Mouse (Mus musculus) forebrain, embryonic 13.5 days (tissue): ENCODE results near the gene Xntrpc. TPM values are rescaled to one million over a fixed set of nuclear protein-coding genes. Genes with fewer than 3 reads are reported as not detected.
"Not testable (repeated sequence)": the region's sequence is repeated elsewhere in the genome, so short reads cannot be mapped to it uniquely, and the experiment has no call there.

ENCODE experiments used
- ATAC-seq: fragments of 200-750 bp; cut with Nextera tagmentation; 2 replicates; pipeline ENCODE4 v1.8.0; 2017
- H3K27ac ChIP-seq: fragments of 300-500 bp; sonication (generic); 2 replicates; pipeline ENCODE4 v1.5.1; 2015; ENCODE audit warnings: inconsistent platforms, mild to moderate bottlenecking, moderate library complexity
- H3K27me3 ChIP-seq: fragments of 300-500 bp; sonication (generic); 2 replicates; pipeline ENCODE4 v1.6.1; 2015; ENCODE audit warnings: mild to moderate bottlenecking, inconsistent platforms
- H3K36me3 ChIP-seq: fragments of 300-500 bp; sonication (generic); 2 replicates; pipeline ENCODE4 v1.6.1; 2015; ENCODE audit warnings: mild to moderate bottlenecking, inconsistent platforms; ENCODE audit not compliant: poor library complexity, severe bottlenecking
- H3K4me1 ChIP-seq: fragments of 300-500 bp; sonication (generic); 2 replicates; pipeline ENCODE4 v1.6.1; 2015; ENCODE audit warnings: inconsistent platforms
- H3K4me2 ChIP-seq: fragments of 300-500 bp; sonication (generic); 2 replicates; pipeline ENCODE4 v1.6.1; 2015; ENCODE audit warnings: inconsistent platforms, mild to moderate bottlenecking, moderate library complexity
- H3K4me3 ChIP-seq: fragments of 300-500 bp; sonication (generic); 2 replicates; pipeline ENCODE4 v1.5.1; 2015; ENCODE audit warnings: mild to moderate bottlenecking, inconsistent platforms
- H3K9ac ChIP-seq: fragments of 300-500 bp; sonication (generic); 2 replicates; pipeline ENCODE4 v1.6.1; 2015; ENCODE audit warnings: mild to moderate bottlenecking, inconsistent platforms
- H3K9me3 ChIP-seq: fragments of 300-500 bp; sonication (generic); replicated peaks from 2 replicates; pipeline ENCODE4 v1.6.1; 2016; ENCODE audit warnings: inconsistent platforms
- WGBS: fragments of 180-500 bp; shearing (Covaris S2); methylation state at CpG from one replicate; pipeline ENCODE4 v1.1.7; 2015; 5-methylcytosine and 5-hydroxymethylcytosine counted together
- polyA plus RNA-seq: library from polyadenylated mRNA; unstranded; fragments of >200 nt; fragmentation: Nextera tagmentation; extraction: Ambion mirVana; gene quantifications from 2 replicates; pipeline ENCODE4 v1.2.1, GENCODE M21; 2015

The Xntrpc gene
- polyA plus RNA-seq = 1.8 and 2.1 TPM in 2 replicates

- peak; percentile 99 for ATAC-seq
- Histone ChIP-seq H3K27me3 (no peaks in the 10 kb centered on the region), H3K4me1 (peaks cover 38% of the 10 kb centered on the region), H3K9ac (peak within 1 kb of the TSS; percentile 84), H3K9me3 (no peaks in the 10 kb centered on the region), H3K27ac (peak within 1 kb of the TSS; percentile 73), H3K4me3 (peak within 1 kb of the TSS; percentile 73), H3K36me3 (peaks cover 9% of the 10 kb centered on the region; the same call in 1 of the 2 replicates), H3K4me2 (peak within 1 kb of the TSS; percentile 83)
- under 1% methylated on average over 56 of the region's 56 CpGs for WGBS
Measured at GRCm38 (mm10) chr7:102065046-102065891, at the start of gene Xntrpc, which contains the start of the genes Rnf121 and Xndc1. Gene Xntrpc (plus strand): TSS chr7:102065713. Gene Rnf121 (minus strand): TSS chr7:102065469. Gene Xndc1 (plus strand): TSS chr7:102065511.

- no peak for ATAC-seq
- Histone ChIP-seq H3K36me3 (peaks cover 98% of the 10 kb centered on the region), H3K4me1 (no peaks in the 10 kb centered on the region), H3K4me3 (no peak overlapping the region), H3K27me3 (no peaks in the 10 kb centered on the region), H3K9me3 (no peaks in the 10 kb centered on the region), H3K27ac (no peak overlapping the region), H3K9ac (no peak overlapping the region), H3K4me2 (no peak overlapping the region)
- 92% methylated on average over 4 of the region's 4 CpGs for WGBS
Measured at GRCm38 (mm10) chr7:102016936-102017335, 48.6 kb upstream of the Xntrpc start.

- no peak for ATAC-seq
- no peak overlapping the region for H3K4me3 ChIP-seq
Measured at GRCm38 (mm10) chr7:102017452-102017851, 48.1 kb upstream of the Xntrpc start.

DNA sequence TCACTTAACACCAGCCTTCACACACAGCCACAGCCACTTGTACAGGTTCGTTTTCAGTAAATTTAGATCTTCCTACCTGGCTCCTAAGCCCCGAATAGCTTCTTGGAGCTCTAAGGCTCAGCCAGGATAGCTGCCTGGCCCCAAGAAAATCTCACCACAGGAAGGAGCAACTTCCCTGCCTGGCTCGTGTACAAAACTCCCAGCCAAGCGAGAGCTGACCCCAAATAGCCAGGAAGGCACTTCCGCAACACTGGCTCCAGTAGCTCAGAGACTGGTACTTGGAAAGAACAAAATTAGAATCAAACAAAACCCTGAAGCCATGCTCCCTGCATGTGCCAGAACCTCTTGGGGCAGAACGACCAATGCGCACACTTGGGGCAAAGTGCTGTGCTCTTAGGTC lies 47.5 kb upstream of the Xntrpc start:
- 90% methylated on average over 7 of the region's 7 CpGs for WGBS
- Histone ChIP-seq H3K4me3 (no peak overlapping the region), H3K9ac (no peak overlapping the region), H3K4me2 (no peak overlapping the region), H3K9me3 (no peaks in the 10 kb centered on the region), H3K36me3 (peaks cover 98% of the 10 kb centered on the region), H3K27me3 (no peaks in the 10 kb centered on the region), H3K27ac (no peak overlapping the region; the same call in 1 of the 2 replicates), H3K4me1 (no peaks in the 10 kb centered on the region)
- ATAC-seq = no peak

More at GRCm38 (mm10) chr7:102017452-102017851, 48.1 kb upstream of the Xntrpc start:
- Histone ChIP-seq H3K9me3 (no peaks in the 10 kb centered on the region), H3K4me1 (no peaks in the 10 kb centered on the region), H3K4me2 (no peak overlapping the region), H3K27ac (no peak overlapping the region), H3K36me3 (peaks cover 98% of the 10 kb centered on the region), H3K9ac (no peak overlapping the region), H3K27me3 (no peaks in the 10 kb centered on the region)
- 91% methylated on average over 5 of the region's 5 CpGs for WGBS

DNA sequence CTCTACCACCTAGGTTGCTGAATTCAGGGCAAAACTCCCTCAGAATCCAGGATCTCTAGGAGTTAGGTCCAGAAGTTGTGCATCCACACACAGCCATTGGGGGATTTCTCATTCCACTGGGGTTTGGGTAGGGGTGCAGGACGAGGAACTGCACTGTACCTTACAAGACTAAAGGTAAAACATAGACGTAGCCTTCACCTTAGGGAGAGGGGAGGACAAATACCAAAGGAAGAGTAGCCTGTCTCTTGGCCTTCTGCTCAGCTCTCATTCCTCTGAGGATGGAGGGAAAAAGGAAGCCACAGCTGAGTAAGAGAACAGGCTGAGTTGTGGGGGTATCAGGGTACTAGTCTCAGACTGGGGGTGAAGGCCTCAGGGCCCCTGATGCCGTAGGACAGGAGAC lies 46.9 kb upstream of the Xntrpc start, which contains the start of gene Il18bp:
TSS of gene Il18bp (minus strand) at position 101 of the 400 bp plus-strand sequence.
- WGBS = 90% methylated on average over 3 of the region's 3 CpGs
- H3K36me3 ChIP-seq = peaks cover 98% of the 10 kb centered on the region
- H3K9ac ChIP-seq = no peak within 1 kb of the TSS
- no peak within 1 kb of the TSS; the same call in 1 of the 2 replicates for H3K27ac ChIP-seq
- H3K27me3 ChIP-seq = no peaks in the 10 kb centered on the region
- H3K9me3 ChIP-seq = no peaks in the 10 kb centered on the region
- H3K4me1 ChIP-seq = no peaks in the 10 kb centered on the region
- ATAC-seq = no peak
- H3K4me3 ChIP-seq = no peak within 1 kb of the TSS
- H3K4me2 ChIP-seq = no peak within 1 kb of the TSS

DNA sequence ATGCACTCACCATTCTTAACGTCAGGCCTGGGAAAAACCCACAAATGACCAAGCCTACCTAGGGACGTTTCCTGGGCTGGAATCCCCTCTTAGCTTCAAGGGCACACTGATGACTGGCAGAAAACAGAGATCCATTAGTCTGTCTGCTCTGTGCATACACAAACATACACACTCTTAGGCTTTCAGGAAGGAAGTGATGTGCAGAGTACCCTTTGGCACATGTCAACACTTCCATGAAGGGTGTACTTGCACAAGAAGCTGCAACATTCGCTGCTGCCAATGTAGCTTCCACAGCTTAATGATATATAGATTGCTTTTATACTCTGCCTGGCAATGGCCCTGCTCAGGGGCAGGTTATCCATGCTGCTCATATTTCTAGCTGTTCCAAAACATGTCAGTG lies 46.2 kb upstream of the Xntrpc start:
- no peak for ATAC-seq
- no peak overlapping the region for H3K4me2 ChIP-seq
- peaks cover 98% of the 10 kb centered on the region for H3K36me3 ChIP-seq
- no peak overlapping the region for H3K27ac ChIP-seq
- H3K4me1 ChIP-seq = no peaks in the 10 kb centered on the region
- H3K9me3 ChIP-seq = no peaks in the 10 kb centered on the region
- WGBS = 66% methylated on average over 3 of the region's 3 CpGs
- no peaks in the 10 kb centered on the region for H3K27me3 ChIP-seq
- no peak overlapping the region for H3K9ac ChIP-seq
- no peak overlapping the region for H3K4me3 ChIP-seq

- peaks cover 96% of the 10 kb centered on the region for H3K36me3 ChIP-seq
- H3K27me3 ChIP-seq, H3K4me1 ChIP-seq, H3K9me3 ChIP-seq, H3K4me3 ChIP-seq, H3K9ac ChIP-seq, H3K27ac ChIP-seq, H3K4me2 ChIP-seq, ATAC-seq: not testable (repeated sequence)
- WGBS = 86% methylated on average over 2 of the region's 2 CpGs
Measured at GRCm38 (mm10) chr7:102020934-102021333, 44.6 kb upstream of the Xntrpc start.

- Histone ChIP-seq H3K27me3 (no peaks in the 10 kb centered on the region), H3K36me3 (peaks cover 87% of the 10 kb centered on the region), H3K4me1 (no peaks in the 10 kb centered on the region), H3K4me2 (no peak overlapping the region), H3K9ac (no peak overlapping the region), H3K4me3 (no peak overlapping the region), H3K27ac (no peak overlapping the region), H3K9me3 (no peaks in the 10 kb centered on the region)
- no peak for ATAC-seq
- WGBS = 94% methylated on average over 9 of the region's 9 CpGs
Measured at GRCm38 (mm10) chr7:102023821-102024220, 41.7 kb upstream of the Xntrpc start.

DNA sequence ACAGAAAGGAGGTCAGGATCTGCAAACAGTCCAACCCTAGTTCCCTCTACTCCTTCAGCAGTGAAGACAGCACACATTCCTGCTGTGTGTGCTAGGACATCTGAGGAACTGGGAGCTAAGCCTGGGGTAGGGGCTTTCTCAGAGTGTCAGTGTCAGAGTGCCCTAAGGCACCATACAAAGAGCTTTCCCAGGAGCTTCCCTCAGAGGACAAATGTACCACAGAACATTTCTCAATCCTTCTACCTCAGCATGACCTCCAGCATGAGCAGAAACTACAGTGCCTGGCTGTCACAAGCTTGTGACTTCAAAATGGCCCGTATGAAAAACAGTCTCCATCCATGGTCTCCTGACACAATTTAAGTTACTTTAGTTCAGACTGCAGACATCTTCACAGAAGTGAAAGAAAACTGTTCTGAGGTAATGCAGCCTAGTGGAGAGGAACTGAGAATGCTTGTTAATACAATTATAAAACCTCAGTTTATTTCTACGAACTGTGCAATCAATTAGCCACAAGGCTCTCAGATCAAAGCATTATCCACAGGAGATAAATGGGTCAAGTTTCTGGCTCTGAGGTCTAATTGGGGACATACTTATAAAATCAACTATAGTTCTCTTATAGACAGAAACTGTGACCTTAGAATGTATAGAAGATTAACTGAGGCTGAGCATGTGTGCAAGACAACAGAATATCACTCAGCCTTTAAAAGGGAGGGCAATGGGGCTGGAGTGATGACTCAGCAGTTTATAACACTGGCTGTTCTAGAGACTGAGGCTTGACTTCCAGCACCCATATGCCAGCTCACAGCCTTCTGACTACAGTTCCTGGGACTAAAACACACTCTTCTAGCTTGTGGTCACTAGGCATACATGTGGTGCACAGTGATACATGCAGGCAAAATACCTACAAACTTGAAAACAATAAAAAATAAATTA lies 40.1 kb upstream of the Xntrpc start:
- Histone ChIP-seq H3K4me3 (no peak overlapping the region), H3K27me3 (no peaks in the 10 kb centered on the region), H3K4me1 (no peaks in the 10 kb centered on the region), H3K27ac (no peak overlapping the region), H3K4me2 (no peak overlapping the region), H3K36me3 (peaks cover 81% of the 10 kb centered on the region), H3K9me3 (no peaks in the 10 kb centered on the region), H3K9ac (no peak overlapping the region)
- no peak for ATAC-seq
- 80% methylated on average over 2 of the region's 2 CpGs for WGBS

GRCm38 (mm10) chr7:102034904-102035303 lies 30.6 kb upstream of the Xntrpc start:
- H3K27me3 ChIP-seq = no peaks in the 10 kb centered on the region
- no peak overlapping the region for H3K4me2 ChIP-seq
- ATAC-seq = no peak
- H3K27ac ChIP-seq = no peak overlapping the region
- H3K4me3 ChIP-seq = no peak overlapping the region
- peaks cover 97% of the 10 kb centered on the region for H3K36me3 ChIP-seq
- 89% methylated on average over 1 of the region's 1 CpGs for WGBS
- H3K4me1 ChIP-seq = no peaks in the 10 kb centered on the region
- no peaks in the 10 kb centered on the region for H3K9me3 ChIP-seq
- no peak overlapping the region for H3K9ac ChIP-seq

DNA sequence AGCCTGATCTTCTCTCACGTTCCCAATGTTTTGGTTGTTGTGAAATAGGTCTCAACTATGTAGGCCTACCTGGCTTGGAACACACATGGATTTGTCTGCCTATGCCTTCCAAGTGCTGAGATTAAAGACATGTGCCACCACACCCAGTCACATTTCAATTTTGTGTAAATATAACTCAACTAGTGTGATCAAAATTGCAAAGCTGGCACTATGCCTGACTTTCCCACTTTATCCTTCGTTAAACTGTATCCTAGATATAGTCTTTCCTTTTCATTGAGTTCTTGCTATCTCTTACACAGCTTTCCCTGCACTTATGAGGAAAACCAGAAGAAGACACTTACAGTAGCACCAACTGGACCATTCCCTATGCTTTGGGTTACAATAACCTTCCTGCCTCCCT lies 30.0 kb upstream of the Xntrpc start:
- Histone ChIP-seq H3K27ac (no peak overlapping the region), H3K4me1 (no peaks in the 10 kb centered on the region), H3K4me3 (no peak overlapping the region), H3K4me2 (no peak overlapping the region), H3K9ac (no peak overlapping the region), H3K27me3 (no peaks in the 10 kb centered on the region), H3K9me3 (no peaks in the 10 kb centered on the region), H3K36me3 (peaks cover 94% of the 10 kb centered on the region)
- WGBS = 92% methylated on average over 2 of the region's 2 CpGs
- ATAC-seq = no peak

DNA sequence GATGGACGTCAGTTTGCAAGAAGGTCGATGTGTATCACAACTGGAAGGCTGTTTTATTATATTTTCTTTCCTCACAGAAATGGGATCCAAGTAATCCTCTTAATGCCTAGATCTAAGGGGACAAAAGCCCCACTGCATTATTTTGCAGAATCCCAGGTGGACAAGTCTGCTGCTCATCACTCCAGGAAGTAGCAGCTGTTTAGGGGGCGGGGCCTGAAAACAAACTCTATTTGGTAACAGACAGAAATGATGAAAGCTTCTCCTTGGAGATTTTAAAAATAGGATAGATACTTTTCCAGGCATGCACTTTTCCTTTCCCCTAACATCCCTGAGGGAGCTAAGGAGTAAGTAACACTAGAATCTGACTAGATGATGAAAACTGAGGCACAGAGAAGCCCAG lies 28.2 kb upstream of the Xntrpc start:
- no peaks in the 10 kb centered on the region for H3K4me1 ChIP-seq
- H3K9ac ChIP-seq = no peak overlapping the region
- H3K36me3 ChIP-seq = peaks cover 92% of the 10 kb centered on the region
- H3K4me3 ChIP-seq = no peak overlapping the region
- no peaks in the 10 kb centered on the region for H3K27me3 ChIP-seq
- no peaks in the 10 kb centered on the region for H3K9me3 ChIP-seq
- 92% methylated on average over 3 of the region's 3 CpGs for WGBS
- H3K27ac ChIP-seq = no peak overlapping the region
- H3K4me2 ChIP-seq = no peak overlapping the region
- ATAC-seq = no peak
